24 mouse cellular contexts compared by ENCODE assay signal in the genomic region with DNA sequence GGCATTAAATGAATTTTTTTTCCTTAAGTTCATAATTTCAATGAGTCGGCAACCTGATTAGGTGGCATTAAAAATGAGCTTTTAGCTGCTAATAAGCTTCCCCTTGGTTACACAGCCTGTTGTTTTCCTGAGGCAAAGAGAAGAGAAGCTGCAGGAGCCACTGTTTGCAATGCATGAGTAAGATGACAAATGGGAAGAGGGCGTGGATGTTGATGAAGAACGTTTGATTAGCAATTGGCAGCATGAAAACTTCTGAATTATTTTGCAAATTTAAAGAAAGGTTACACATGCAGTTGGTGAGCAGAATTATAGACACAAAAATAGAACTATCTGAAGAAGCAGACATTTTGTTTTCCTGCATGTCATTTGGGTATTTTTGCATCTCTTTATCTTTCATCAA.
"Had no signal": no experiment of that assay in that cellular context is flagged by ENCODE, and none has a peak within 500 bp of the region (broad histone marks: within the 10 kb centered on the region; RNA-seq: fewer than 3 reads in every experiment).

No protein-coding gene starts in this region.

- H3K4me3 ChIP-seq: kidney, embryonic 15.5 days; limb, embryonic 10.5 days; limb, embryonic 13.5 days; liver, embryonic 12.5 days; liver, embryonic 15.5 days; lung, embryonic 15.5 days; megakaryocyte, embryonic 14.5 days; midbrain, embryonic 10.5 days; midbrain, embryonic 13.5 days; myocyte; neural tube, embryonic 13.5 days; stomach, embryonic 15.5 days had no signal

- H3K9me3 ChIP-seq: kidney, embryonic 15.5 days; limb, embryonic 10.5 days; limb, embryonic 13.5 days; liver, embryonic 12.5 days; lung, embryonic 15.5 days; megakaryocyte, embryonic 14.5 days; midbrain, embryonic 10.5 days; midbrain, embryonic 13.5 days; neural tube, embryonic 13.5 days; stomach, embryonic 15.5 days had no signal

- H3K27me3 ChIP-seq: kidney, embryonic 15.5 days; limb, embryonic 13.5 days; liver, embryonic 12.5 days; liver, embryonic 15.5 days; lung, embryonic 15.5 days; megakaryocyte, embryonic 14.5 days; midbrain, embryonic 13.5 days; neural tube, embryonic 13.5 days; stomach, embryonic 15.5 days had no signal

- H3K4me1 ChIP-seq: kidney, embryonic 15.5 days; limb, embryonic 10.5 days; limb, embryonic 13.5 days; liver, embryonic 12.5 days; liver, embryonic 15.5 days; lung, embryonic 15.5 days; megakaryocyte, embryonic 14.5 days; midbrain, embryonic 10.5 days; midbrain, embryonic 13.5 days; neural tube, embryonic 13.5 days; stomach, embryonic 15.5 days had no signal

- ATAC-seq: liver, embryonic 12.5 days; midbrain, embryonic 13.5 days; midbrain, embryonic 16.5 days had no signal

- H3K27ac ChIP-seq: kidney, embryonic 15.5 days; limb, embryonic 10.5 days; limb, embryonic 13.5 days; liver, embryonic 12.5 days; liver, embryonic 15.5 days; lung, embryonic 15.5 days; midbrain, embryonic 10.5 days; midbrain, embryonic 13.5 days; neural tube, embryonic 13.5 days; stomach, embryonic 15.5 days had no signal

- H3K36me3 ChIP-seq: kidney, embryonic 15.5 days; limb, embryonic 10.5 days; limb, embryonic 13.5 days; liver, embryonic 12.5 days; liver, embryonic 15.5 days; lung, embryonic 15.5 days; midbrain, embryonic 10.5 days; midbrain, embryonic 13.5 days; neural tube, embryonic 13.5 days; stomach, embryonic 15.5 days had no signal

- H3K4me2 ChIP-seq: kidney, embryonic 15.5 days; limb, embryonic 13.5 days; liver, embryonic 12.5 days; liver, embryonic 15.5 days; lung, embryonic 15.5 days; midbrain, embryonic 13.5 days; neural tube, embryonic 13.5 days; stomach, embryonic 15.5 days had no signal

- H3K9ac ChIP-seq: kidney, embryonic 15.5 days; limb, embryonic 13.5 days; liver, embryonic 12.5 days; liver, embryonic 15.5 days; lung, embryonic 15.5 days; midbrain, embryonic 13.5 days; neural tube, embryonic 13.5 days; stomach, embryonic 15.5 days had no signal

- DNase-seq: kidney, adult 8-10 months; kidney, postnatal 10 days; kidney, postnatal 36 days; liver; lung, adult 18-20 months; lung, postnatal 10 days; lung, postnatal 36 days; retina, postnatal 1 day; right cerebral cortex, postnatal 25 days; spleen, adult 18-20 months; thymus, postnatal 25 days had no signal
